Mouse (Mus musculus) NIH3T3 (cell line): ENCODE results near the gene Rarg.
"Not testable (repeated sequence)": the region's sequence is repeated elsewhere in the genome, so short reads cannot be mapped to it uniquely, and the experiment has no call there.

ENCODE experiments used
- DNase-seq: peaks from one replicate; pipeline ENCODE4 v3.0.0-alpha.2; 2012; ENCODE audit warnings: low read depth

The Rarg gene

GRCm38 (mm10) chr15:102238543-102239259 lies 18.6 kb downstream of the Rarg start:
- DNase-seq, result no peak

- no peak for DNase-seq
These were observed 21.8 kb downstream of the Rarg start for GRCm38 (mm10) chr15:102235371-102236027.

GRCm38 (mm10) chr15:102233896-102234295 lies 23.4 kb downstream of the Rarg start:
- peak; percentile 31 for DNase-seq

- peak; percentile 88 for DNase-seq
These were observed 24.6 kb downstream of the Rarg start for GRCm38 (mm10) chr15:102232764-102233163.

- no peak for DNase-seq
These were observed 25.6 kb downstream of the Rarg start, which contains the start of gene Itgb7 for GRCm38 (mm10) chr15:102231748-102232147. Gene Itgb7 (minus strand): TSS chr15:102231944.

GRCm38 (mm10) chr15:102230408-102231321 lies 26.7 kb downstream of the Rarg start:
- DNase-seq, result peak; percentile 78

GRCm38 (mm10) chr15:102225619-102226018 lies 31.7 kb downstream of the Rarg start:
- not testable (repeated sequence) for DNase-seq

- DNase-seq, result no peak
These were observed 32.2 kb downstream of the Rarg start for GRCm38 (mm10) chr15:102224992-102225617.

GRCm38 (mm10) chr15:102224186-102224991 lies 32.9 kb downstream of the Rarg start:
- peak; percentile 87 for DNase-seq

GRCm38 (mm10) chr15:102222386-102222785 lies 34.9 kb downstream of the Rarg start:
- DNase-seq, result peak; percentile 46

GRCm38 (mm10) chr15:102217325-102217724 lies 40.0 kb downstream of the Rarg start:
- DNase-seq, result no peak

GRCm38 (mm10) chr15:102216459-102217228 lies 40.7 kb downstream of the Rarg start:
- DNase-seq, result no peak

GRCm38 (mm10) chr15:102215624-102216023 lies 41.7 kb downstream of the Rarg start:
- DNase-seq, result no peak

- no peak for DNase-seq
These were observed 43.2 kb downstream of the Rarg start for GRCm38 (mm10) chr15:102214132-102214531.

GRCm38 (mm10) chr15:102211895-102212294 lies 45.4 kb downstream of the Rarg start:
- DNase-seq, result no peak

- DNase-seq, result no peak
These were observed 46.5 kb downstream of the Rarg start for GRCm38 (mm10) chr15:102210816-102211215.

GRCm38 (mm10) chr15:102209114-102209513 lies 48.2 kb downstream of the Rarg start:
- no peak for DNase-seq

- DNase-seq, result no peak
These were observed 49.2 kb downstream of the Rarg start for GRCm38 (mm10) chr15:102208092-102208561.

GRCm38 (mm10) chr15:102207351-102207750 lies 50.0 kb downstream of the Rarg start:
- DNase-seq, result no peak

- no peak for DNase-seq
These were observed 51.5 kb downstream of the Rarg start for GRCm38 (mm10) chr15:102205779-102206178.
